Mouse (Mus musculus): Measurements from ENCODE around the gene Cd40. TPM values are rescaled to one million over a fixed set of nuclear protein-coding genes. Genes with fewer than 3 reads are reported as not detected.

Cd40 gene
- polyA plus RNA-seq, 2 experiments, result 7.4 to 9.7 TPM

- H3K36me3 ChIP-seq (ENCODE audit: control insufficient read depth, insufficient read depth, low read length), result no peaks in the 10 kb centered on the region
- no peaks in the 10 kb centered on the region for H3K4me1 ChIP-seq (ENCODE audit: control insufficient read depth, insufficient read depth, low read length)
- ATAC-seq (ENCODE audit: low FRiP score, low read depth) (no peak), DNase-seq (ENCODE audit: low spot score) (no peak)
- no peak overlapping the region for H3K27ac ChIP-seq (replicated peaks; ENCODE audit: low read depth, low read length)
- no peak overlapping the region for H3K4me2 ChIP-seq (replicated peaks; ENCODE audit: low read depth, low read length, severe bottlenecking)
- no peak overlapping the region for H3K4me3 ChIP-seq (replicated peaks; ENCODE audit: low read length)
- no peak overlapping the region for H3K9ac ChIP-seq (ENCODE audit: low read depth, low read length, severe bottlenecking)
- H3K9me3 ChIP-seq (ENCODE audit: control insufficient read depth, low read length), result no peaks in the 10 kb centered on the region
- peaks cover 62% of the 10 kb centered on the region for H3K27me3 ChIP-seq (ENCODE audit: control insufficient read depth, insufficient read depth, low read length)
- whole genome bisulfite sequencing, result 62% methylated on average over 8 of the region's 8 CpGs
- no peak for TF ChIP-seq POLR2A (IDR thresholded peaks at IDR 0.05; ENCODE audit: borderline replicate concordance, extremely low read depth, insufficient read depth, insufficient read length)
Observed at GRCm38 (mm10) chr2:165078045-165078444, 22.6 kb downstream of the Cd40 start.

- no peak overlapping the region for H3K27ac ChIP-seq (replicated peaks; ENCODE audit: low read depth, low read length)
- H3K4me2 ChIP-seq (replicated peaks; ENCODE audit: low read depth, low read length, severe bottlenecking), result no peak overlapping the region
- H3K9me3 ChIP-seq (ENCODE audit: control insufficient read depth, low read length), result no peaks in the 10 kb centered on the region
- H3K36me3 ChIP-seq (ENCODE audit: control insufficient read depth, insufficient read depth, low read length), result no peaks in the 10 kb centered on the region
- no peak for ATAC-seq (ENCODE audit: low FRiP score, low read depth)
- WGBS, result 17% methylated on average over 10 of the region's 10 CpGs
- no peaks in the 10 kb centered on the region for H3K4me1 ChIP-seq (ENCODE audit: control insufficient read depth, insufficient read depth, low read length)
- H3K27me3 ChIP-seq (ENCODE audit: control insufficient read depth, insufficient read depth, low read length), result peaks cover 62% of the 10 kb centered on the region
- no peak for DNase-seq (ENCODE audit: low spot score)
- H3K9ac ChIP-seq (ENCODE audit: low read depth, low read length, severe bottlenecking), result no peak overlapping the region
- H3K4me3 ChIP-seq (replicated peaks; ENCODE audit: low read length), result no peak overlapping the region
- TF ChIP-seq POLR2A (IDR thresholded peaks at IDR 0.05; ENCODE audit: borderline replicate concordance, extremely low read depth, insufficient read depth, insufficient read length), result no peak
Observed at GRCm38 (mm10) chr2:165078605-165079004, 23.2 kb downstream of the Cd40 start.

- ATAC-seq (ENCODE audit: low FRiP score, low read depth), result no peak
- TF ChIP-seq POLR2A (IDR thresholded peaks at IDR 0.05; ENCODE audit: borderline replicate concordance, extremely low read depth, insufficient read depth, insufficient read length), result no peak
Observed at GRCm38 (mm10) chr2:165080657-165081056, 25.2 kb downstream of the Cd40 start.

GRCm38 (mm10) chr2:165081257-165081656 lies 25.8 kb downstream of the Cd40 start:
- 33% methylated on average over 7 of the region's 7 CpGs for WGBS

More at GRCm38 (mm10) chr2:165080657-165081056, 25.2 kb downstream of the Cd40 start:
- Histone ChIP-seq H3K4me3 (replicated peaks; ENCODE audit: low read length) (no peak overlapping the region), H3K9ac (ENCODE audit: low read depth, low read length, severe bottlenecking) (no peak overlapping the region), H3K4me2 (replicated peaks; ENCODE audit: low read depth, low read length, severe bottlenecking) (no peak overlapping the region), H3K27ac (replicated peaks; ENCODE audit: low read depth, low read length) (no peak overlapping the region), H3K4me1 (ENCODE audit: control insufficient read depth, insufficient read depth, low read length) (no peaks in the 10 kb centered on the region), H3K27me3 (ENCODE audit: control insufficient read depth, insufficient read depth, low read length) (peaks cover 53% of the 10 kb centered on the region), H3K36me3 (ENCODE audit: control insufficient read depth, insufficient read depth, low read length) (no peaks in the 10 kb centered on the region), H3K9me3 (ENCODE audit: control insufficient read depth, low read length) (no peaks in the 10 kb centered on the region)
- DNase-seq (ENCODE audit: low spot score), result no peak
- 23% methylated on average over 9 of the region's 9 CpGs for WGBS

GRCm38 (mm10) chr2:165086634-165087033 lies 31.2 kb downstream of the Cd40 start:
- TF ChIP-seq POLR2A (IDR thresholded peaks at IDR 0.05; ENCODE audit: borderline replicate concordance, extremely low read depth, insufficient read depth, insufficient read length), result no peak
- no peak overlapping the region for H3K4me3 ChIP-seq (replicated peaks; ENCODE audit: low read length)
- DNase-seq (ENCODE audit: low spot score), result no peak
- H3K27ac ChIP-seq (replicated peaks; ENCODE audit: low read depth, low read length), result no peak overlapping the region
- WGBS, result 82% methylated on average over 4 of the region's 4 CpGs
- H3K9ac ChIP-seq (ENCODE audit: low read depth, low read length, severe bottlenecking), result no peak overlapping the region
- ATAC-seq (ENCODE audit: low FRiP score, low read depth), result no peak
- no peaks in the 10 kb centered on the region for H3K9me3 ChIP-seq (ENCODE audit: control insufficient read depth, low read length)
- no peaks in the 10 kb centered on the region for H3K27me3 ChIP-seq (ENCODE audit: control insufficient read depth, insufficient read depth, low read length)
- no peak overlapping the region for H3K4me2 ChIP-seq (replicated peaks; ENCODE audit: low read depth, low read length, severe bottlenecking)
- H3K36me3 ChIP-seq (ENCODE audit: control insufficient read depth, insufficient read depth, low read length), result no peaks in the 10 kb centered on the region
- no peaks in the 10 kb centered on the region for H3K4me1 ChIP-seq (ENCODE audit: control insufficient read depth, insufficient read depth, low read length)

More at GRCm38 (mm10) chr2:165081257-165081656, 25.8 kb downstream of the Cd40 start:
- no peaks in the 10 kb centered on the region for H3K9me3 ChIP-seq (ENCODE audit: control insufficient read depth, low read length)
- no peak overlapping the region for H3K4me2 ChIP-seq (replicated peaks; ENCODE audit: low read depth, low read length, severe bottlenecking)
- H3K4me1 ChIP-seq (ENCODE audit: control insufficient read depth, insufficient read depth, low read length), result no peaks in the 10 kb centered on the region
- no peak overlapping the region for H3K4me3 ChIP-seq (replicated peaks; ENCODE audit: low read length)
- H3K27me3 ChIP-seq (ENCODE audit: control insufficient read depth, insufficient read depth, low read length), result peaks cover 47% of the 10 kb centered on the region
- H3K9ac ChIP-seq (ENCODE audit: low read depth, low read length, severe bottlenecking), result no peak overlapping the region
- DNase-seq (ENCODE audit: low spot score) (no peak), ATAC-seq (ENCODE audit: low FRiP score, low read depth) (no peak)
- no peak for TF ChIP-seq POLR2A (IDR thresholded peaks at IDR 0.05; ENCODE audit: borderline replicate concordance, extremely low read depth, insufficient read depth, insufficient read length)
- H3K36me3 ChIP-seq (ENCODE audit: control insufficient read depth, insufficient read depth, low read length), result no peaks in the 10 kb centered on the region
- H3K27ac ChIP-seq (replicated peaks; ENCODE audit: low read depth, low read length), result no peak overlapping the region

GRCm38 (mm10) chr2:165089470-165089869 lies 34.0 kb downstream of the Cd40 start:
- Histone ChIP-seq H3K4me3 (replicated peaks; ENCODE audit: low read length) (no peak overlapping the region), H3K4me1 (ENCODE audit: control insufficient read depth, insufficient read depth, low read length) (no peaks in the 10 kb centered on the region), H3K9me3 (ENCODE audit: control insufficient read depth, low read length) (no peaks in the 10 kb centered on the region), H3K9ac (ENCODE audit: low read depth, low read length, severe bottlenecking) (no peak overlapping the region), H3K4me2 (replicated peaks; ENCODE audit: low read depth, low read length, severe bottlenecking) (no peak overlapping the region), H3K27ac (replicated peaks; ENCODE audit: low read depth, low read length) (no peak overlapping the region), H3K36me3 (ENCODE audit: control insufficient read depth, insufficient read depth, low read length) (no peaks in the 10 kb centered on the region), H3K27me3 (ENCODE audit: control insufficient read depth, insufficient read depth, low read length) (no peaks in the 10 kb centered on the region)
- 26% methylated on average over 14 of the region's 14 CpGs for WGBS
- DNase-seq (ENCODE audit: low spot score) (no peak), ATAC-seq (ENCODE audit: low FRiP score, low read depth) (no peak)
- no peak for TF ChIP-seq POLR2A (IDR thresholded peaks at IDR 0.05; ENCODE audit: borderline replicate concordance, extremely low read depth, insufficient read depth, insufficient read length)
